Mouse (Mus musculus): ENCODE measurements around the gene Adamts8. TPM values are rescaled to one million over a fixed set of nuclear protein-coding genes. Genes with fewer than 3 reads are reported as not detected.

Gene Adamts8
- polyA plus RNA-seq, 1 experiment, result 0.57 TPM

- no peak for DNase-seq
Measured at GRCm38 (mm10) chr9:30936674-30937438, 5.5 kb upstream of the Adamts8 start.

DNA sequence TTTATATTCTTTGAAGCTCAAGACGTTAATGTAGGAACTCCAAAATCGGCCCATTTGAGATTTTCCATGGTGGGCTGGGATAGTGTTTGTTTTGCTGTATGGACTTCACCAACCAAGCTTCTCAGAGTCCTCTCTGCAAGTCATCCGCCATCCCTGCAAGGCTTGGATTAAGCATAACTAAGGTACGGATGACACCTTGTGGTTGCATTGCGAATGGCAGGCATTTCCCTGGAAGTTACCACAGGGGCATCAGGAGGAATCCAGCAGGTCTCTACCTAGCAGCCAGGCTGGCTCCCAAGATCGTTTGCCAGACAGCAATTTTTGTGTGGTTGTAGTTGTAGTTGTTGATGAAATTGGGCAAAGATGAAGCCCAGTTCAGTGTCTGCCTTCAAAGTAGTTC is 2.0 kb upstream of the Adamts8 start:
- Histone ChIP-seq H3K27ac (ENCODE audit: control insufficient read depth, insufficient read depth, low read length) (no peak overlapping the region), H3K4me3 (ENCODE audit: control insufficient read depth, insufficient read depth, low read length) (no peak overlapping the region), H3K27me3 (ENCODE audit: control insufficient read depth, insufficient read depth, low read length) (peaks cover 9% of the 10 kb centered on the region), H3K36me3 (ENCODE audit: control insufficient read depth, insufficient read depth, low read length) (no peaks in the 10 kb centered on the region), H3K4me1 (replicated peaks; ENCODE audit: control insufficient read depth, insufficient read depth, low read length) (no peaks in the 10 kb centered on the region)
- DNase-seq, result peak; percentile 62
- no peak for TF ChIP-seq CTCF (IDR thresholded peaks at IDR 0.05; ENCODE audit: borderline replicate concordance, control insufficient read depth, extremely low read depth, insufficient read depth, low read length, poor library complexity)
- TF ChIP-seq POLR2A (IDR thresholded peaks at IDR 0.05; ENCODE audit: control insufficient read depth, extremely low read depth, insufficient read depth, low read length, poor library complexity), result no peak
- WGBS, result 12% methylated on average over 6 of the region's 6 CpGs

More at GRCm38 (mm10) chr9:30936674-30937438, 5.5 kb upstream of the Adamts8 start:
- Histone ChIP-seq H3K27ac (ENCODE audit: control insufficient read depth, insufficient read depth, low read length) (no peak overlapping the region), H3K36me3 (ENCODE audit: control insufficient read depth, insufficient read depth, low read length) (no peaks in the 10 kb centered on the region), H3K4me1 (replicated peaks; ENCODE audit: control insufficient read depth, insufficient read depth, low read length) (no peaks in the 10 kb centered on the region), H3K4me3 (ENCODE audit: control insufficient read depth, insufficient read depth, low read length) (no peak overlapping the region), H3K27me3 (ENCODE audit: control insufficient read depth, insufficient read depth, low read length) (no peaks in the 10 kb centered on the region; the same call in 1 of the 2 replicates)
- 28% methylated on average over 9 of the region's 9 CpGs for WGBS
- TF ChIP-seq CTCF (IDR thresholded peaks at IDR 0.05; ENCODE audit: borderline replicate concordance, control insufficient read depth, extremely low read depth, insufficient read depth, low read length, poor library complexity) (no peak), POLR2A (IDR thresholded peaks at IDR 0.05; ENCODE audit: control insufficient read depth, extremely low read depth, insufficient read depth, low read length, poor library complexity) (no peak)

GRCm38 (mm10) chr9:30943341-30943740 is 979 bp downstream of the Adamts8 start:
- H3K4me1 ChIP-seq (replicated peaks; ENCODE audit: control insufficient read depth, insufficient read depth, low read length), result no peaks in the 10 kb centered on the region
- no peak for DNase-seq
- TF ChIP-seq POLR2A (IDR thresholded peaks at IDR 0.05; ENCODE audit: control insufficient read depth, extremely low read depth, insufficient read depth, low read length, poor library complexity), result no peak
- no peak for TF ChIP-seq CTCF (IDR thresholded peaks at IDR 0.05; ENCODE audit: borderline replicate concordance, control insufficient read depth, extremely low read depth, insufficient read depth, low read length, poor library complexity)
- H3K27ac ChIP-seq (ENCODE audit: control insufficient read depth, insufficient read depth, low read length), result no peak overlapping the region
- no peaks in the 10 kb centered on the region for H3K36me3 ChIP-seq (ENCODE audit: control insufficient read depth, insufficient read depth, low read length)
- H3K4me3 ChIP-seq (ENCODE audit: control insufficient read depth, insufficient read depth, low read length), result no peak overlapping the region
- WGBS, result 6% methylated on average over 14 of the region's 14 CpGs
- H3K27me3 ChIP-seq (ENCODE audit: control insufficient read depth, insufficient read depth, low read length), result peaks cover 9% of the 10 kb centered on the region

DNA sequence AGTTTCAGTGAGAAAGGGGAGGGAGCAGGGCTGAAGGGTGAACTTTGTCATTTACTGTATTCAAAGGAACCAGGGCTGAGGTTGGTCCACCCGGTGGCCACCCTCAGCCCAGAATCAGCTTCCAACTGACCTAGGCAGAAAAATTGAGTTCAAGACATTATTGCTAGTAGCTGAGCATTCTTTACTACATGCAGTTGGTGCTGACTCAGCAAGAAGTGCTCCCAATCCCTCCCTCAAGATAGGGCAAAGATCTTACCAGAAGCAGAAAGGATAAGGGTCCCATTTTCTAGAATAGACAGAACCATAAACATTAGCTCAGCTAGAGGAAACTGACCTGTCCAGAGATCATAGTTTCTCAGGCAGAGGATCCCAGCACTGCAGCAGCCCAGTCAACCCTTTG is 1.9 kb downstream of the Adamts8 start:
- Histone ChIP-seq H3K4me3 (ENCODE audit: control insufficient read depth, insufficient read depth, low read length) (no peak overlapping the region), H3K27ac (ENCODE audit: control insufficient read depth, insufficient read depth, low read length) (no peak overlapping the region), H3K27me3 (ENCODE audit: control insufficient read depth, insufficient read depth, low read length) (peaks cover 9% of the 10 kb centered on the region), H3K4me1 (replicated peaks; ENCODE audit: control insufficient read depth, insufficient read depth, low read length) (no peaks in the 10 kb centered on the region), H3K36me3 (ENCODE audit: control insufficient read depth, insufficient read depth, low read length) (no peaks in the 10 kb centered on the region)
- TF ChIP-seq CTCF (IDR thresholded peaks at IDR 0.05; ENCODE audit: borderline replicate concordance, control insufficient read depth, extremely low read depth, insufficient read depth, low read length, poor library complexity) (no peak), POLR2A (IDR thresholded peaks at IDR 0.05; ENCODE audit: control insufficient read depth, extremely low read depth, insufficient read depth, low read length, poor library complexity) (no peak)
- no peak for DNase-seq
- 26% methylated on average over 1 of the region's 1 CpGs for WGBS

- 61% methylated on average over 1 of the region's 1 CpGs for WGBS
- H3K36me3 ChIP-seq (ENCODE audit: control insufficient read depth, insufficient read depth, low read length), result no peaks in the 10 kb centered on the region
- peaks cover 9% of the 10 kb centered on the region for H3K27me3 ChIP-seq (ENCODE audit: control insufficient read depth, insufficient read depth, low read length)
- no peaks in the 10 kb centered on the region for H3K4me1 ChIP-seq (replicated peaks; ENCODE audit: control insufficient read depth, insufficient read depth, low read length)
- no peak overlapping the region for H3K4me3 ChIP-seq (ENCODE audit: control insufficient read depth, insufficient read depth, low read length)
- DNase-seq, result no peak
- H3K27ac ChIP-seq (ENCODE audit: control insufficient read depth, insufficient read depth, low read length), result no peak overlapping the region
- no peak for TF ChIP-seq CTCF (IDR thresholded peaks at IDR 0.05; ENCODE audit: borderline replicate concordance, control insufficient read depth, extremely low read depth, insufficient read depth, low read length, poor library complexity)
- TF ChIP-seq POLR2A (IDR thresholded peaks at IDR 0.05; ENCODE audit: control insufficient read depth, extremely low read depth, insufficient read depth, low read length, poor library complexity), result no peak
Measured at GRCm38 (mm10) chr9:30945276-30945675, 2.9 kb downstream of the Adamts8 start.

- peaks cover 4% of the 10 kb centered on the region; the same call in 1 of the 2 replicates for H3K27me3 ChIP-seq (ENCODE audit: control insufficient read depth, insufficient read depth, low read length)
- no peak for DNase-seq
- TF ChIP-seq POLR2A (IDR thresholded peaks at IDR 0.05; ENCODE audit: control insufficient read depth, extremely low read depth, insufficient read depth, low read length, poor library complexity) (no peak), CTCF (IDR thresholded peaks at IDR 0.05; ENCODE audit: borderline replicate concordance, control insufficient read depth, extremely low read depth, insufficient read depth, low read length, poor library complexity) (no peak)
- H3K4me3 ChIP-seq (ENCODE audit: control insufficient read depth, insufficient read depth, low read length), result no peak overlapping the region
- no peak overlapping the region for H3K27ac ChIP-seq (ENCODE audit: control insufficient read depth, insufficient read depth, low read length)
- no peaks in the 10 kb centered on the region for H3K4me1 ChIP-seq (replicated peaks; ENCODE audit: control insufficient read depth, insufficient read depth, low read length)
- 69% methylated on average over 3 of the region's 3 CpGs for WGBS
- H3K36me3 ChIP-seq (ENCODE audit: control insufficient read depth, insufficient read depth, low read length), result no peaks in the 10 kb centered on the region
Measured at GRCm38 (mm10) chr9:30949422-30949821, 7.1 kb downstream of the Adamts8 start.
